Mouse (Mus musculus) ovary, adult 18-20 months (tissue): ENCODE results near the gene Socs1.

ENCODE experiments used
- DNase-seq: peaks from one replicate; pipeline ENCODE4 v3.0.0; 2022; ENCODE audit warnings: low spot score, mixed read lengths

The Socs1 gene

DNA sequence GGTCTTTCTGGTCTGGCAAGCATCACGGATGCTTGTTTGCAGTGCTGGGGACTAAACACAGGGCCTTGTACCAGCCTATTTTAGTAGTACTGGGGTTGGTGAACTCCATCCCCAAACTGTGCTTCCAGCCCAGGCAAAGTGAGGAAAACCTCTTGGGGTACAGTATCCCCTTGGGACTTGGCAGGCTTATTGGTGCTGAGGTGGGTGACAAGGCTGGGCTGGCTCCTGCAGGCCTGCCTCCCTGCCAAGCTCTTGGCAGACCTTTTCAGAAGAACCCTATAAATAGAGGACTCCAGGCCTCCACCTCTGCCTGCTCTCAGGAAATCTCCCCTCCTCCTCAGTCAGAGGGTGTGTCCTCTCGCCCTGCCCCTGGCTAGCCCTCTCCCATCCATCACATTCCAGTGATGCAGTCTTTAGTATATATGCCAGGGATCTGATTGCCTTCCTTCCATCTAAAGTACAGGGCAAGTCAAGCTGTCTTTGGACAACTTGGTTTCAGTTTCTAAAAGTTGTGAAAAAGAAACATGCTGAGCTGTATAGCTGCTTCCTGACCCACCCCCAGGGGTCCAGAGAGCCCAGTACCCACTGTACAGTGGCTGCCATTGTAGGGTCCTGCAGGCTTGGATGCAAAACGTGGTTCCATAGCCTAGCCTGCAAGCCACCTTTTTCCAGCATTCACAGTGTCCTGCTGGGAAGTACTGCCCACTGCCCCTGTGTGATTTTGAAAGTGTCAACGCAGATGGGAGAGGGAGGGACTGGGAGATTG, 1.6 kb upstream of the Socs1 start:
- no peak for DNase-seq

- peak; percentile 76 for DNase-seq
Observed at GRCm38 (mm10) chr16:10786288-10786687, 952 bp upstream of the Socs1 start.

DNA sequence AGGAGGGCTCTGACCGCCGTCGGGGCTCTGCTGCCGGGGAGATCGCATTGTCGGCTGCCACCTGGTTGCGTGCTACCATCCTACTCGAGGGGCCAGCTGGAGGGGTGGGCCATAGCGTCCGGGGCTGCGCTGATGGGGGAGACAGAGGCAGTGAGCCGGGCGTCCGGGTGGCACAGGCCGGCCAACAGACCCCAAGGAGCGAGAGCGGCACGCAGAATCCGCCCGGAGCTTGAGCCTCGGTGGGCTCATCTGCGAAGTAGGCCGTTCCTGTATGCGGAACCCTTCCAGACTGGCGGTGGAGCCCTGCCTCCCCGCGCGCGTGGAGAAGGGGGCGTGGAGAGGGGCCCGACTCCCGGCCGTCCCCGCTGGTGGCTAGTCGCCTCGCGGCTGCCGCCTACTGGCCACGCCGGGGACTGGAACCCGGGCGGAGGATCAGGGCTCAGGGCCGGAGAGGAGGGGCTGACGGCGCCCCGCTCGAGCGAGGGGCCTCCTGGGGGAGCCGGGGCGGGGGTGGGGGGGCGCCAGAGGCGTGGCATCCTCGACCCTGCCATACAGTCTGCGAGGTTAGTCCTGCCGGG, 454 bp downstream of the Socs1 start:
- DNase-seq: peak; percentile 83

GRCm38 (mm10) chr16:10783883-10784792, 1.2 kb downstream of the Socs1 start:
- no peak for DNase-seq

DNA sequence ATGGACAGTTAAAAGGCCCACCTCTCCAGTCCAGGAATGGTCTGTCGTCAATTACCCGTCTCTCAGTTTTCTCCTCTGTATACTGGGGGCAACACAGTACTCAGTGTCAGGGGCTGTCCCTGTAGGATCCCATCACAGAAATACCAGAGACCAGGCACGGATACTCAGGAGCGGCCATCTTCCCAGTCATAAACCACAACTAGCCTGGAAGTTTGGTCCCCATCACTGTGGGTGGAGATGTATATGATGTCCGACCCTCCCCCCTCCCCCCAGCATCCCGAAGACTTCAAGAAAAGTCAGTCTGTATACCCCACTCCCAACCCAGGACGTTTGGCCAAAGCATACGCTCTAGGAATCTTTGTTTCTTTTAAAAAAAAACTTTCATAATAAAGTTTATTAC, 1.9 kb downstream of the Socs1 start:
- DNase-seq: no peak

GRCm38 (mm10) chr16:10783152-10783434, 2.2 kb downstream of the Socs1 start:
- DNase-seq: no peak

DNA sequence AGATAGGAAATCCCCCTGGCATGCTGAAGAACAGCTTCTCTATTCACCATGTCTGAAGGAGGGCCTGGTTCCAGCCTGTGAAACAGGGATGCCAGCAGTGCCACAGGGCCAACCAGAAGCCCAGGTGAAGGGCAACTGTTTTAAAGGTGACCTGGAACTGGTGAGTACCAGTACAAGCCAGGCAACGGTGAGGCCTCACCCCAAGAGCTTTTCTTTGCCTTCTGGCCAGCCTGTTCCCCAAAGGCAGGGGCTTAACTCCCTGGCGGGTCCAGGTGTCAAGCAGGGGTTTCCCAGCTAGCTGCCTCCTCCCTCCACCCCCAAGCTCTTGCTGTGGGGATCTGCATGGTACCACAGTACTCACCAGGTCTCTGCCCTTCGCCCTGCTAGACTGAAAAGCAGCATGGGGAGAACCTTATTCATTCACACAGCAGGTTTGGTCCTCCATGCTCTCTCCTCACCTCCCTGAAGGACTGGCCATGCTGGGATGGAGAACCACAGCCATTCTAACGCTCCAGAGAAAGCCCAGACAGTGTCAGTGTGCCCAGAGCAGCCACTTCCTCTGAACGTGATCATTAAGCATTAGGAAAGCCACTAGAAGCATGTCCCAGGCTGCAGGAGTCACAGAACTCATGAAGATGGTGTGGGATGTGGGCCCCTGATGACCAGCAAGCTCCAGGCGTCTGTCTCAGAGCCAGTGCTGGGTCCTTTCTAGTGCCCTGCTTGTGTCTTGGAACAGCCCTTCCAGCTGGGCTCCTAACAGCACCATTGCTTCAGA, 2.8 kb downstream of the Socs1 start:
- DNase-seq: no peak

DNA sequence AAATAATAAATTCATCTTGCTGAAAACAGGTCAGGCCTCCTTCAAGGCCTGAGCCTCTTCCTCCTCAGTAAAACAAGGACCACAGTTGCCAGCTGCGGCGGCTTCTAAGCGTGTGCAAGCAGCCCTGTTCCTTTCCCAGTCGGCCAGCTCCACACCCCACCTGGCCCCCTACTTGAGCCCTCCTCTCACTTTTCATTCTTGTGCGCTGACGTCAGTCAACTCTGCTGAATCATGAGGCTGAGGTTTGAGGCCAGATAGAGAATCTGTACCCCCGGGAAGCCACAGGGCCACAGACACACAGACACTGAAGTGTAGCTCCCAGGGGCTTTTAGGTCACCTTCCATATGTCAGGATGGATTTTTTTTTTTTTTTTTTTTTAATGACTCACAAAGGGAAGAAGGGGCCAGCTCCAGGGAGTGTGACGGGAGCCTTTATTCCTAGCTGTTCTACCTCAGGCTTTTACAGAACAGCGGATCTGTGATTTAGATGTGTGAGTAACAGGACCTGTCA, 3.4 kb downstream of the Socs1 start:
- no peak for DNase-seq

GRCm38 (mm10) chr16:10780631-10781120, 4.7 kb downstream of the Socs1 start:
- DNase-seq: no peak

GRCm38 (mm10) chr16:10777579-10778160, 7.7 kb downstream of the Socs1 start:
- DNase-seq: no peak

DNA sequence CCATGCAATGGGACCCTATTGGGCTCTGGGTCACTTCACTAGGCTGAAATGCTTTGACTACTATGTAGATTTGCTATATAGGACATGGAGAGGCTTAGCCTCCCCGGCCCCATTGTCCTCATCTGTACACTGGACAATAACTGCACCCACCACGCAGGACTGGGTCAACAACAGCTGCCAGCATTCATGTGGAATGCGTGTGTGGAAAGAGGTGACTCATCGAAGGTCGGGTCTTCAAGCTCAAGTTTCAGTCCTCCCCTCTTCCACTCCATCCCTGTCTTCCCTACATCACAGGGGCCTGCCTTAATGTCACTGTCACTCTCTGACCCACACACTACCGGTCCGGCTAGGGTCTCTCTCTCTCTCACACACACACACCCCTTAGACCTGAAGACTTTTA, 9.0 kb downstream of the Socs1 start:
- DNase-seq: no peak

- no peak for DNase-seq
Observed at GRCm38 (mm10) chr16:10774726-10775125, 10.6 kb downstream of the Socs1 start.

- DNase-seq: no peak
Observed at GRCm38 (mm10) chr16:10773543-10773942, 11.8 kb downstream of the Socs1 start.

GRCm38 (mm10) chr16:10771769-10772510, 13.4 kb downstream of the Socs1 start:
- DNase-seq: no peak

DNA sequence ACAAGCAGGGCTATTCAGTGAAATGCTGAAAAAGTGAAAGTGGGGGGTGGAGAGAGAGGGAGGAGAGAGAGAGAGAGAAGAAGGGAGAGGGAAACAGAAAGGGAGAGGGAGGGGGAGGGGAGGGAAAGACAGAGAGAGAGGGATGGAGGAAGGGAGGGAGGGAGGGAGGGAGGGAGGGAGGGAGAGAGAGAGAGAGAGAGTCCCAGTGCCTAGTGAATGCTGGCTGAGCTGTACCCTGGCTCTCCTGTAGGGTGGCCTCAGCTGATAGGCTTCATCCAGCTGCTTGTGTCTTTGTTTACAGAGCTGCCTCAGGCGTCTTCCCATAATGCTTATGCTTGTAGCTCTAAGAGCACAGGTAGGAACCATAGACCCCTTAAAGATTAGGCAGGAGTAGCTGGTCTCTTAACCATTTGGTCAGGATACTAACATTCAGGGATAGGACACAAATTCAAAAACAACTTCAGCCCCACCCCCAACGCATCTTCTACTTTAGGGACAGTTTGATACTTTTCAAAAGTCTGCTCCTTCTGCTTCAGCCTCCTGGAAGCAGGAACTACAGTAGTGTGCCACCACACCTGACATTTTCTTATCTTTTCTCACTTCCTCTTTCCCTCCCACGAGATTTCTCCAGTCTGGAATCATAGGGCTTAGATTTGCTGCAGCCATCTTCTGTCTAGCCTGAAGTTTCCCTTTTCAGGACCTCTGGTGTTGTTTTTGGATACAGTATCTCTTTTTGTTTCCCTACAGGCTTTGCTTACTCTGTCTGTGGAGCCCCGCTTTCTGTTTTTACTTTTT, 14.6 kb downstream of the Socs1 start:
- no peak for DNase-seq

DNA sequence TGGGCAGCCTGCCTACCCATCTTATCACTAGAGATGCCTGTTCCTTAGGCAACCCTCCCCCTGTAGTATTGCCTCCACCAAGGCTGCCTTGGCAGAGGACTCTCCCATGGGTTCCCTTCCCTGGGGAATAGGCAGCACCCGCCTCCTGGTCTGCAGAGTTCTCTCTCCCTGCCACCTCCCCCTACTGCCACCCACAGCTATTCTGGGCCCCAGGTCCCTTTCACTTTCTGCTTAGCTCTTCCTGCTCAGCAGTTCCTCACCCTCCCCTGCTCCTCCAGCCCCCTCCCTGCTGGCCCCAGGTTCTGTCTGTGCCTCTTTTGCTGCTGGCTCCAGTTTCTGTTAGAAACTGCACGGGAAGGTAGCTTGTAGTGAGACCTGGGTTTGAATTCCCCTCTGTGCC, 15.7 kb downstream of the Socs1 start:
- DNase-seq: no peak

DNA sequence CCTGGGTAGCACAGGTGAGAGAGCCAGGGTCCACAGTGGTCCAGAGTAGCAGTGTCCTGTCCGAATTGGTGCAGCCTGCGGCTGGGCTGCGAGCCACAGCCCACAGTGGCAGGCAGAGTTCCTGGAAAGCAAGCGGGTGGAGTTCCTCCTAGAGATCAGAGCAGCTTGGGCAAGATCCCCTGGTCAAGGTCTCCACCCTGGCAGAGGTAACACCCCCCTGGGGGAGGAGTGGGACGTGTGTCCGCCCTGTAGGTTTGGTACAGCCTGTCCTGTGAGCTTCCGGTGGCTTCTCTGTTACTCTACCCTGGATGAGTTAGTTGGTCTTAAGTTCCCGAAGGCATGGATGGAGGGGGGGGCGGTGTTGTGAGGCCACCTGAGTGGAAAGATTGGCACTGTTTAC, 16.5 kb downstream of the Socs1 start:
- peak; percentile 51 for DNase-seq

- DNase-seq: no peak
Observed at GRCm38 (mm10) chr16:10767158-10767557, 18.2 kb downstream of the Socs1 start.

GRCm38 (mm10) chr16:10764323-10764722, 21.0 kb downstream of the Socs1 start:
- DNase-seq: no peak
